Mouse (Mus musculus) heart, embryonic 14.5 days (tissue): ENCODE measurements around the gene Cdh7. TPM values are rescaled to one million over a fixed set of nuclear protein-coding genes. Genes with fewer than 3 reads are reported as not detected.

Experiments used
- ATAC-seq: fragments of 200-750 bp; cut with Nextera tagmentation; 2 replicates; pipeline ENCODE4 v1.8.0; 2017; ENCODE audit warnings: low read depth, moderate TSS enrichment; ENCODE audit not compliant: insufficient number of reproducible peaks, insufficient read depth, low FRiP score
- H3K27ac ChIP-seq, 2 experiments: fragments of 200-500 bp in 1 of 2; fragments of 300-500 bp in 1 of 2; sonication (generic) in 1 of 2; replicated peaks in 1 of 2; 2 replicates each; pipeline ENCODE4 v1.5.1; 2012 to 2014; ENCODE audit warnings: low read depth in 2 of 2, low read length in 2 of 2, control low read depth in 1 of 2, mild to moderate bottlenecking in 1 of 2, mixed read lengths in 1 of 2; ENCODE audit not compliant: control insufficient read depth in 1 of 2, insufficient read depth in 1 of 2
- H3K27me3 ChIP-seq: fragments of 300-500 bp; sonication (generic); 2 replicates; pipeline ENCODE4 v1.6.1; 2014; ENCODE audit warnings: mild to moderate bottlenecking, low read length, control low read depth; ENCODE audit not compliant: control insufficient read depth, insufficient read depth
- H3K36me3 ChIP-seq: fragments of 300-500 bp; sonication (generic); 2 replicates; pipeline ENCODE4 v1.6.1; 2014; ENCODE audit warnings: mild to moderate bottlenecking, control low read depth, low read length, mixed read lengths; ENCODE audit not compliant: control insufficient read depth, insufficient read depth
- H3K4me1 ChIP-seq, 2 experiments: fragments of 200-500 bp in 1 of 2; fragments of 300-500 bp in 1 of 2; sonication (generic) in 1 of 2; 2 replicates each; pipeline ENCODE4 v1.6.1; 2012 to 2014; ENCODE audit warnings: low read length in 2 of 2, control low read depth in 1 of 2, mixed read lengths in 1 of 2; ENCODE audit not compliant: control insufficient read depth in 2 of 2, insufficient read depth in 2 of 2
- H3K4me2 ChIP-seq: fragments of 300-500 bp; sonication (generic); 2 replicates; pipeline ENCODE4 v1.6.1; 2014; ENCODE audit warnings: mild to moderate bottlenecking, low read length
- H3K4me3 ChIP-seq, 2 experiments: fragments of 200-500 bp in 1 of 2; fragments of 300-500 bp in 1 of 2; sonication (generic) in 1 of 2; 2 replicates each; pipeline ENCODE4 v1.5.1; 2012 to 2014; ENCODE audit warnings: low read length in 2 of 2, mild to moderate bottlenecking in 2 of 2, control low read depth in 1 of 2, low read depth in 1 of 2, moderate library complexity in 1 of 2; ENCODE audit not compliant: control insufficient read depth in 1 of 2, insufficient read depth in 1 of 2
- H3K9ac ChIP-seq: fragments of 300-500 bp; sonication (generic); 2 replicates; pipeline ENCODE4 v1.6.1; 2014; ENCODE audit warnings: mild to moderate bottlenecking, low read length
- H3K9me3 ChIP-seq: fragments of 300-500 bp; sonication (generic); 2 replicates; pipeline ENCODE4 v1.6.1; 2016; ENCODE audit warnings: low read length, control low read depth; ENCODE audit not compliant: control insufficient read depth
- WGBS: fragments of 180-500 bp; shearing (Covaris S2); extraction: QIAGEN DNeasy Blood & Tissue Kit; methylation state at CpG from one replicate; pipeline ENCODE4 v1.1.7; 2014; 5-methylcytosine and 5-hydroxymethylcytosine counted together
- polyA plus RNA-seq: library from polyadenylated mRNA; unstranded; fragments of >200 nt; fragmentation: Nextera tagmentation; extraction: Ambion mirVana; gene quantifications from 2 replicates; pipeline ENCODE4 v1.2.1, GENCODE M21; 2014

Cdh7 gene
- not detected in 2 replicates for polyA plus RNA-seq

- H3K4me1 ChIP-seq: peaks cover 0 to 2% of the 10 kb centered on the region in 2 experiments; a peak in 1 of 4 replicates
- H3K9me3 ChIP-seq: no peaks in the 10 kb centered on the region
- peak within 1 kb of the TSS; percentile 49 to 63 for H3K4me3 ChIP-seq
- peak; percentile 31; the same call in 1 of the 2 replicates for ATAC-seq
- H3K27me3 ChIP-seq: peaks cover 22% of the 10 kb centered on the region
- H3K27ac ChIP-seq: no peak within 1 kb of the TSS
- H3K36me3 ChIP-seq: no peaks in the 10 kb centered on the region
- H3K9ac ChIP-seq: no peak within 1 kb of the TSS
- peak within 1 kb of the TSS; percentile 87 for H3K4me2 ChIP-seq
- WGBS: under 1% methylated on average over 34 of the region's 35 CpGs
Measured at GRCm38 (mm10) chr1:109982064-109982808, at the start of gene Cdh7. Gene Cdh7 (plus strand): TSS chr1:109982431.

DNA sequence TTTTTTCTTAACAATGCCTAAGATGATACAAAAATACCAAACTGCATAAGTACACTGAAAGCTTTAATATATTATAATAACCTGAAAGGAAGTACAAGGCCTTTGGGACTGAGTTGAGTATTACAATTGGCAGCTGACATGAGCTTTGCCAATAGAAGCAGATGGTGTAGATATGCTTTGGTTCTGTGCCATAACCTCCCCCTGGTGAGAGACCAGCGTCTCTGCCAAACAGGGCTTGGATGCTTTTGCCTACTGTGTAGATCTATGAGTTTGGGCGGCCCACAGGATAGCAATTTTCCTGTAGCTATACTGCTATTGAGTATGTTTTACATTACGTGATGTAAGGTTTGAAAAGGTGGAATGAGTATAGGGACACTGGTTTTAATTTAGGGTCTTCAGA lies 49.6 kb upstream of the Cdh7 start:
- Histone ChIP-seq H3K9me3 (no peaks in the 10 kb centered on the region), H3K27ac (no peak overlapping the region), H3K27me3 (no peaks in the 10 kb centered on the region), H3K36me3 (no peaks in the 10 kb centered on the region), H3K9ac (no peak overlapping the region), H3K4me1 (no peaks in the 10 kb centered on the region), H3K4me2 (no peak overlapping the region), H3K4me3 (no peak overlapping the region)
- WGBS: 80% methylated on average over 3 of the region's 3 CpGs
- ATAC-seq: no peak

DNA sequence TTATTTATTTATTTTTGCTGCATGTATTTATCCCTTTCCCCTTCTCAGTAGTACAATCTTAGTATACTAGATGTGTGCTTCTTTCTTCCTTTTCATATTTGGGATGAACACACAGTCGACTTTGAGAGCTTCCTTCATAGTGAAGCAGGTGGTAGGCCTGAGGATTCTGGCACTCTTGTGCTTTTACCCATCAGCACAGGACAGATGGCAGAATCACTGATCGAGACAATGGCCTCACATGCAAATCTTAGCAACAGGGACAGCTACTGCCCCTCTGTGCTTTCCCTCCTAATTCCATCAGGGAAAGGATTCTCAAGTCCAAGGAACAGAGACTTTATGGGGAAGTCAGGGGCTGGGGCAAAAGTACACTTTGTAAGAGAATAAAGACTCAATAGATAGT lies 33.7 kb upstream of the Cdh7 start:
- no peak overlapping the region for H3K27ac ChIP-seq
- no peaks in the 10 kb centered on the region for H3K36me3 ChIP-seq
- WGBS: 63% methylated on average over 2 of the region's 2 CpGs
- H3K9ac ChIP-seq: no peak overlapping the region
- no peaks in the 10 kb centered on the region for H3K4me1 ChIP-seq
- H3K4me2 ChIP-seq: no peak overlapping the region
- no peak overlapping the region for H3K4me3 ChIP-seq
- no peak for ATAC-seq
- no peaks in the 10 kb centered on the region for H3K9me3 ChIP-seq
- H3K27me3 ChIP-seq: no peaks in the 10 kb centered on the region

GRCm38 (mm10) chr1:109971721-109972425 lies 10.4 kb upstream of the Cdh7 start:
- Histone ChIP-seq H3K27ac (no peak overlapping the region), H3K9ac (no peak overlapping the region), H3K4me3 (no peak overlapping the region), H3K4me2 (no peak overlapping the region), H3K36me3 (no peaks in the 10 kb centered on the region), H3K4me1 (no peaks in the 10 kb centered on the region), H3K9me3 (no peaks in the 10 kb centered on the region), H3K27me3 (no peaks in the 10 kb centered on the region)
- no peak for ATAC-seq
- WGBS: 92% methylated on average over 5 of the region's 5 CpGs

GRCm38 (mm10) chr1:109972426-109973015 lies 9.7 kb upstream of the Cdh7 start:
- no peaks in the 10 kb centered on the region for H3K4me1 ChIP-seq
- H3K9me3 ChIP-seq: no peaks in the 10 kb centered on the region
- no peak overlapping the region for H3K9ac ChIP-seq
- no peak for ATAC-seq
- no peak overlapping the region for H3K4me2 ChIP-seq
- H3K4me3 ChIP-seq: no peak overlapping the region
- 67% methylated on average over 4 of the region's 4 CpGs for WGBS
- no peaks in the 10 kb centered on the region for H3K27me3 ChIP-seq
- H3K27ac ChIP-seq: no peak overlapping the region
- no peaks in the 10 kb centered on the region for H3K36me3 ChIP-seq

- H3K4me1 ChIP-seq: peaks cover 0 to 2% of the 10 kb centered on the region in 2 experiments; a peak in 1 of 4 replicates
- H3K9me3 ChIP-seq: no peaks in the 10 kb centered on the region
- no peaks in the 10 kb centered on the region for H3K36me3 ChIP-seq
- H3K27me3 ChIP-seq: peaks cover 22% of the 10 kb centered on the region
- H3K4me2 ChIP-seq: peak overlapping the region; percentile 87
- peak overlapping the region; percentile 49 to 63 for H3K4me3 ChIP-seq
- no peak overlapping the region for H3K9ac ChIP-seq
- under 1% methylated on average over 38 of the region's 38 CpGs for WGBS
- H3K27ac ChIP-seq: no peak overlapping the region
- no peak for ATAC-seq
Measured at GRCm38 (mm10) chr1:109982809-109983536, 742 bp downstream of the Cdh7 start.

GRCm38 (mm10) chr1:109983537-109983912 lies 1.3 kb downstream of the Cdh7 start:
- no peak for ATAC-seq
- Histone ChIP-seq H3K27ac (no peak overlapping the region), H3K36me3 (no peaks in the 10 kb centered on the region), H3K27me3 (peaks cover 22% of the 10 kb centered on the region), H3K4me2 (peak overlapping the region; percentile 87), H3K9ac (no peak overlapping the region), H3K4me3 (no peak overlapping the region), H3K9me3 (no peaks in the 10 kb centered on the region), H3K4me1 (peaks cover 0 to 2% of the 10 kb centered on the region in 2 experiments; a peak in 1 of 4 replicates)
- 27% methylated on average over 6 of the region's 6 CpGs for WGBS
